Mouse (Mus musculus): Measurements from ENCODE around the gene Mgat5. TPM values are rescaled to one million over a fixed set of nuclear protein-coding genes. Genes with fewer than 3 reads are reported as not detected.
A peak's percentile ranks its signal among the peaks of the same experiment; 100 is the strongest.

Mgat5 gene
- total RNA-seq, 2 experiments from 2014 or later = 78.8 to 80.5 TPM

DNA sequence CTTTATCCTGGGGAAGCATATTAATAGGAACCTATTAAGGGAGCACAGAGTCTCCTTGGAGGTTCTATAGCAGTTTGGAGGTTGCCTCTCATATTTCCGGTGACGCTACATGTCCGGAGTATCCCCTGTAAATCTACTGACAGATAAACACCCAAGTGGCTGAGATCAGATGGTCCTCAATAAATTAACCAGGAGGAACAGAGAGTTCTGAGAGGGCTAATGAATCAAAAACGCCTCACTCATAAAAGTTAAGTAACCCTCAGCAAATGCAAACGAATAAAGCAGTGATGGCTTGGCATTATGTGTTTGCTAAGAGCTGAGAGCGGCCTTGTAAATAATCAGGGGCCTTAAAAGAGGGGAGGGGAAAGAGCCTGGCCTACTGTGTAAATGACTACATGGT is 259.2 kb downstream of the Mgat5 start:
- no peak for ATAC-seq (replicated peaks; ENCODE audit: poor library complexity, severe bottlenecking)

DNA sequence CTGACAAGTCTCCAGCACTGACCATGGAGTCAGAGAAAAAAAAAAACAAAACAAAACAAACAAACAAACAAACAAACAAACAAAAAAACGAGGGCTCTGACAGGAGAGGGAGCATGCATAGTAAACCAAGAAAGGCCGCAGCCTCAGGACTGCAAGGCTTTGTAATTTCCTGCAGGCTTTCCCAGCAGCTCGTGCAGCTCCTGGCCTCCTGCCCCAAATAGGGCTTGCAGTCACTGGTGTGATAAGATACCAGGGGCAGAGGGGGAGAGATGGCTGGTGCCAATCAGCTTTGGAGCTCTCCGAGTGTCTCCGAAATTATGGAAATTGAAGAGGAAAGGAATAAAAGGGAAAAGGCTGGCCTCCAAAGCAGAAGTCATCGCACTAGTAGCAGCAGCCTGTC is 260.5 kb downstream of the Mgat5 start:
- no peak for ATAC-seq (replicated peaks; ENCODE audit: poor library complexity, severe bottlenecking)

DNA sequence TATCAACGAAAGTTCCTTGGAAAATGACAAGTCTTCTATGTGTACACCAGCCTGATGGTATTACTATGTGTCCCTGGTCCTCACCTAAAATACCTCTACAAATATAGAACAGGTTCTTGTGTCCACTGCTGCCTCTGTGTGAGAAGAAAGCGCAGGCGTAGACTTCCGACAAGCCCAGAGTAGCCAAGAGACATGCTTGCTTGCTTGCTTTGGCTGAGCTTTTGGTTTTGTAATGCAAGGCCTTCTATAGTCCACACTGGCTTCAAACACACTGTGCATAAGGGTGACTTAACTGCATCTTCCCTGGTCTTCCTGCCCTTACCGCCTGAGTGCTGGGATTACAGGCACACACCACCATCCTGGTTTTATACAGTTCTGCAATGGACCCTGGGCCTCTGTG is 262.4 kb downstream of the Mgat5 start:
- no peak for ATAC-seq (replicated peaks; ENCODE audit: poor library complexity, severe bottlenecking)

DNA sequence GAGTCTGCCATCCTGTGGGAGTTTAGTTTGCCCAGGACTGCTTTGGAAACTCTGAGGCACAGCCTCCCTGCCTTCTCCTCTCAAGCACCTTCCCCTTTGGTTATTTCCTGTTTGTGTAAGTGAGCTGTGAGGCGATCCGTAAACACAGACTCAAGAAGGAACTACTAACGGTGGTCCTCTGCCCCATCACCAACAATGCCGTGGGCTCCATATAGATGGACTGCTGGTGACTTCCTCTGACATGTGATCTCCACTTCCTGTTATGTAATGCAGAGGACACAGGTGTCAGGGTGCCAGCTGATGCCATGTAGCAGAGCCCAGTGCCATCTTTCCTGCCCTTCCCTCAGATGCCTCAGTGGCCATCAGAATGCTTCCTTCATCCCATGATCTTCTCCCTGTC is 265.4 kb downstream of the Mgat5 start:
- peak; percentile 61 for ATAC-seq (replicated peaks; ENCODE audit: poor library complexity, severe bottlenecking)

DNA sequence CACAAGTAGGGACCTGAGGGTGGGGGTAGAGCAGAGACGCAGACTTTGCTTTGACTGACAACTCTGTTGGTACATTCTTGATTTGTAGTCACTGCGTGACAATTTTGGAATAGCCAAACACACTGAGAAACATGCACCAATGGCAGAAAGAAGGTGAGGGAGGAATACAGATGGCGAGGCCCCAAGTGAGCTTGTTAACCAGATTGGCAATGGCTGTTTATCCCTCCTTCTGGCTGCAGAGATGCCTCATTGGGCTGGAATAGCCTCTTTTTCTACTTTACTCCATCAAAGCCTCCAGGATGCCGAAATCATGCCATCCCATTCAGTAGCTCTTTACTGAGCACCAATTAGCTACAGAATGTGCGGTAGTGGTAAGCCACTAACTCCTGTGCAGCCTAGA is 270.9 kb downstream of the Mgat5 start:
- ATAC-seq (replicated peaks; ENCODE audit: poor library complexity, severe bottlenecking) = no peak

DNA sequence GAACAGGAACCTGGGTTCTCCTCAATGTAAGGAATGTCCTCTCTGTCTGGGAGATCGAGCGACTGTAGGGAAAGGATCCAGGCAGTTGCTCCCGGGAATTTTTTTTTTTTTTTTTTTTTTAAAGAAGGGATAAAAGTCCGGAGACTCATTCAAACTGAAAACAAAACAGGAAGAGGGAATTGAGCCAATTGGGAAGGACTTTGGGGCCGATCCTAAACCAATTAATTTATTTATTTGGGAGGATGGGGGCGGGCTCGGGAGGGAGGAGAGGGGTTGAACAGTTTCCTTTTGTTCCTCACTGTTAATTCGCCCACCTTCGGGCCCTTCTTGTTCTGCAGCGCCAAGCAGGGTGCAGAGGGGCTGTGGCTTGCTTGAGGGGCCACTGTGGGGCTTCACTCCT is 278.1 kb downstream of the Mgat5 start:
- no peak for ATAC-seq (replicated peaks; ENCODE audit: poor library complexity, severe bottlenecking)

DNA sequence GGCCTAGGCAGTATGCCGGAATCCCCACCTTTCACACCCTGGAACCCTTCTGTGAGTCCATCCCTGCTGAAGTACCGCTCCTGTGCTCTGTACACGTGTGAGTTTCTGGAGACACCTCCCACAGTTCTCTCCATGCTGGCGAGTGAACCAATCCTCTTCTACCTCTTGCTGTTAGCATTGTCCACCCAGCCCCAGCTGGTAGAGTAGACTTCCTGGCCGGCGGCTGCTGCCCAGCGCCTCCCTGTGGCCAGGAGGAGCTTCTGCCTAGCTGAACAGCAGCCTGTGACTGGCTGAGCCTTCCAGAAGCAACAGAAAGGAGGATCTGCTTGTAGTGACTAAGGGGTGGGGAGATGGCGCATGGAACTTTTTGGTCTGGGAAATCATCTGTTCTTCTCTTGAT is 279.4 kb downstream of the Mgat5 start:
- ATAC-seq (replicated peaks; ENCODE audit: poor library complexity, severe bottlenecking) = peak; percentile 23

DNA sequence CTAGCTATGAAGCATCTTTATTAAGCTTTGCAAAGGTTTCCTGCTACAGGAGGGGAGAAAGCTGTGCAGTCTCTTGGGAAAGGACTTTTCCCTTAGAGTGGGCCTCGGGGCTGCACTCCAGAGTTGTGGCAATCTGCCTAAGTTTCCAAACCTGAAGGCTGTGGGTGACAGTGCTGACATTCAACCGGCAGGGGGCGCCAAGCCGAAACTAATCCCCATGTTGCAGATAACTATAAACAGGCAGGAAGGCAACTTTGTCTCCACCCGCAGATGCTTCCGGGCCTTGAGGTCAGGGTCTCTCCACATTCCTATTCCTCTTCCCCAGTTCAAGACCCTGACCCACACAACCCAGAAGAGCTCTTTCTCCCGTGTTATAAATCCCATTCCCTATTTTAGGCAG is 280.0 kb downstream of the Mgat5 start:
- peak; percentile 52 for ATAC-seq (replicated peaks; ENCODE audit: poor library complexity, severe bottlenecking)

DNA sequence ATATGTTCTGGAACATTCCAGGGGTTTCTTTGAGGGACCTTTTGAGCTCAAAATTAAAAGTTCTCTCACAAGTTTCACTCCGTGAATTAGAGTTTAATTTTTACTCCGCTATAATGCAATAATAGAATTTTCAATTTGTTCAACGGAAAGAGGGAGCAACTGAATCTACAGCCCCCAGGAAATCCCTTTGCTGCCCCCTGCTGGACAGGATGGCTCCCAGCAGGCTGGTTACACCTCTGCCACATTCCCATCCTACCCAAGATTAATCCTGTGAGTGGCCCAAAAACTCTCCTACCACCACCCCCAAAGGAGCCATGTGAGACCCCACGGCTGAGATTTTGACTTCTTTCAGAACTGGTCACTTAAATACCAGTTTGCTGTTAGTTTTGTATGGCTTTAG is 282.3 kb downstream of the Mgat5 start:
- ATAC-seq (replicated peaks; ENCODE audit: poor library complexity, severe bottlenecking) = no peak

DNA sequence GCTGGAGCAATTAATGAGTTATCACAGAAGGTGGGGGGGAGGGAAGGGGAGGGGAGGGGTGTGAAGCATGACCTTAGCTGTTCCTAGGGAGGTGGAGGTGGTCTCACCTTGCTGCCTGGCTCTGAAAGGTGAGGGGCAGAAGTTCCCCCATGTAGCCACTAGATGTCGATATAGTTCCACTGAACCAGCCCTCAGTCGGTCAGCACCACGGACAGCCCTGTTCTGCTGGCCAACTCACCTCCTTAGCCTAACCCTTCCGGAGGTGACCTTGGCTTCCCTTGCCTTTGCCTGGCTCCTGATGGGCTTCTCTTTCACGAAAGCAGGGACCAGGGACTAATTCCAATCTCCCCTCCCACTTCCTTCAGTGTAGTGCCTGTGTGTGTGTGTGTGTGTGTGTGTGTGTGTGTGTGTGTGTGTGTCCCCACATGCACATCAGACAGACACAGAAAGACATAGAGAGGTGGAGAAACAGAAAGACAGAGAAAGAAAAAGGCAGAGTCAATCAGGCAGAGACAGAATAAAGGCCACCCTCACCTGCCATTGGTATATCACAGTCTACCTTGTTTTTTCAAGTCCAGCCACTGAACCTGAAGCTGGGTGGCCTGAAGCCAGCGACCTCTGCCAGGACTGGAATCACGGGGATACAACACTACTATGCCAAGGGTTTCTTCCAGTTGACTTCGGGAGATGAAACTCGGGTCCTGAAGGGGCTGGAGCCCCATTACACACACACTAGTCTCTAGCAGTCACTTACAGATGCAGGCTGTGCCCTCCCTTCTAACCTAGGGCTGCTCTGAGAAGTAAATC is 292.1 kb downstream of the Mgat5 start:
- peak; percentile 93 for ATAC-seq (replicated peaks; ENCODE audit: poor library complexity, severe bottlenecking)

DNA sequence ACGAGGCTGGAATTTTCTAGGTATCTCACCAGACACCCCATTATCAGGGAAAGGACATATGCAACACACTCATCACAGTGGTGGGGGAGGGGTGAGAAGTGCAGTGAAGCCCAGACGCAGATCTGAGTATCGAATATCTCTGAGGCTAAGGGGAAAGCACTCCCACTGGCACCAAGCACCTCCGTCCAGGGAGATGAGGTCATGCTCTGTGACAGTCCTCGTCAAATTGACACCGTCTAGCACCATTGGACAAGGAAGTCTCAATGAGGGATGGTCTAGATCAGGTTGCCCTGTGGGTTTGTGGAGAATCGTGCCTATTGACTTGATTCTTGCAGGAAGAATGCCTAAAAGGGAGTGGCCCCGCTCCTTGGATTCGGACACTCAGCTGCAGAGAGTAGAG is 293.9 kb downstream of the Mgat5 start:
- no peak for ATAC-seq (replicated peaks; ENCODE audit: poor library complexity, severe bottlenecking)

DNA sequence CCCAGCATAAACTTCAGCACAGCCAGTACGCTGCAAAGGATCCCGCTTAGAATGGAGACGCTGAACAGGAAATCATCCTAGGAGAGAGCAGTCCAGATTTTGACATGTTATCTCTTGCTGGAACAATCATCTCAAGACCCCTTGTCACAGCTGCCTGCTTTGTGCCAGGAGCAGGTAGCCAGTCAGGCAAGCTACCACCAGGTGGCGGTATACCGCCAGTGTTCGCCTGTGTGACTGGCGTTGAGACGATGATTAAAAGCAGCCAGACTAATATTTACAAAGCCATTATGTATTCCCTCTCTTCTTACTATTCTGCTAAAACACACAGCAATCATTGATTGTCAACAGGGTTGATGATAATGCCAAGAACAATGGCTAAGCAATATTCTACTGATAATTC is 295.4 kb downstream of the Mgat5 start:
- ATAC-seq (replicated peaks; ENCODE audit: poor library complexity, severe bottlenecking) = peak; percentile 69

DNA sequence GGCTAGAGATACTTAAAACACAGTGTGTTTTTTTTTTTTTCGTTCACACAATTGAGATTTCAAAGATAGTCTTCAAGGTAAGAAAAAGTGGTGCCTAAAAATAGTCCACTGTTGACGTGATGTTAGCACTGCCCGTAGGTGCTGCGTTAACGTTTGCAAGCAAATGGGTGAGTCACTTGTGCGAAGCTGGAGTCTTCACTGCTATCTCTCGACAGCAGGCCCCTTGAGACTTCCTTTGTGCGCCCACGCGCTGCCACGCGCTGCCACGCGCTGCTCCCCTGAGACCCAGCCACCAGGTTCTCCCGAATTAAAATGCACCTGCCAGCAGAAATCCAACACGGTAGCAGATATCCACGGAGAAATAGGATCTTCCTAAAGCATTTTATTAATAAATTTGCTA is 295.9 kb downstream of the Mgat5 start:
- ATAC-seq (replicated peaks; ENCODE audit: poor library complexity, severe bottlenecking) = no peak

DNA sequence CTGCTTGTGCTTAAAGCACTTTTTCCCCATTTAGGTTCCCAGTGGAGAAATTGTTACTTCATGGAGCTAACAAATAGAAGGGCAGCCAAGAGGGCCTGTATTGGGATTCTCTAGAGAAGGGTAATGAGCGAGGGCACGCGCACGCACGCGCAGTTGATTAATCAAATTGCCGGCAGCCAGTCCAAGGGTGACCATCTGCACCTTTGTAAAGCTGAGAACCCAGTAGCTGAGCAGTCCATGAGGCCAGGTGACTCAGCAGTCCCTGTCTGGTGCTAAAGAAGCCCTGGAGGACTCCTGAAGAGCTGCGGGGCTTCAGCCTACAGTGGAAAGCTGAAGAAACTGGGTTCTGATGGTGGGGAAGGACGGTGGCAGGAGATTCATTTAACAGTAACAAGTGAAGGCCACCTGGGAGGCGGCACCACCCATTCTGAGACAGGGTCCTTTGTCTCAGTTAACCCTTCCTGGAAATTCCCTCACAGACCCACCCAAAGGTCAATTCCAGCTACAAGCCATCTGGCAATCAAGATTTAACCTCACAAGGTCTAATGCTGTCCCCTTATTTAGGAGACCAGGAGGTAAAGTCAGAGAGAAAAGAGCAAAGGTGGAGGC is 302.3 kb downstream of the Mgat5 start:
- ATAC-seq (replicated peaks; ENCODE audit: poor library complexity, severe bottlenecking) = no peak

DNA sequence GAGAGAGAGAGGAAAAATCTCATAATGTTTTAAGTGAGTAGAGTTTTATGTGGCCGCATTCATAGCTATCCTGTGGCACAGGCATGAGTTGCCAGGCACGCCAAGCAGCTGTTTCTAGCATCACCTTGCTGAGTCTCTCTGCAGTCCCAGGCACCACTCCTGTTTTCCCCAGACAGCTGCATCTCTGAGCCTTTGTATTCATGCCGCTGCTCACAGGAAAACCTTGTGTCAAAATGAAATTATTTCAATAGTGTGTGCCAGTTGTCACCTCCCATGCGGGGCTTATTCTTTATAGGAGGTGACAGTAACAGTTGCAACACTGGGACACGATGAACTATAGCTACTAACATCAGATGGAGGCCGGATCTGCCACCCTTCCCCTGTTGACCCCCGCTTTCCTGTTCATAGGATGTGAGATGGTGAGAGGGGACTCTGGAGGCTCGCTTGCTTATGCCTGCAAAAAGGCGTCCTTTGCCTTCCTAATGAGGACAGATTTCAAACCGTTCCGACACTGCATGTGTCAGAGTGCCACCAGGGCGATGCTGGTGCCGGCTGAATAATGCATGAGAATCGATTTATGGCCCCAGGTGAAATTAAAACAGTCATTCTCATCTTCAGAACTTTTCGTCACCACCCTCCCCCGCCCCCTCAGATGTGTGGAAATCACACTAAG is 303.4 kb downstream of the Mgat5 start:
- no peak for ATAC-seq (replicated peaks; ENCODE audit: poor library complexity, severe bottlenecking)

DNA sequence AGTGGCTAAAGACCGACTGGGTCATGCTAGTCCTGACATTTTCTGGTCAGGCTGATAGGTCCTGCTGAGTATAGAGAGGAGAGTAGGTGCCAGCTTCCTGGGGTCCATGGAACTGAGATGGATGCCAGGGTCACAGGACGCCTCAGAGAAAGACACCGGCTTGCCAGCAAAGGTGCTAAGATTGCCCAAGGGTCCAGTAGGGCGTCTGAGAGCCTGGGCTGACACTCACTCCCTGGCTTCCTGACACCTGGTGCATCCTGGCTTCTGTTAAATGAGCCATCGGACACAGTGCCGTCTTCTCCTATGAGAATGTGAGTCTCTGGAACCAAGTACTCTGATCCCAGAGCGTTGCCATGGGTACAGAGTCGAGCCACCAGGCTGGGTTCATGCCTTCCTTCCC is 304.1 kb downstream of the Mgat5 start:
- ATAC-seq (replicated peaks; ENCODE audit: poor library complexity, severe bottlenecking) = no peak

DNA sequence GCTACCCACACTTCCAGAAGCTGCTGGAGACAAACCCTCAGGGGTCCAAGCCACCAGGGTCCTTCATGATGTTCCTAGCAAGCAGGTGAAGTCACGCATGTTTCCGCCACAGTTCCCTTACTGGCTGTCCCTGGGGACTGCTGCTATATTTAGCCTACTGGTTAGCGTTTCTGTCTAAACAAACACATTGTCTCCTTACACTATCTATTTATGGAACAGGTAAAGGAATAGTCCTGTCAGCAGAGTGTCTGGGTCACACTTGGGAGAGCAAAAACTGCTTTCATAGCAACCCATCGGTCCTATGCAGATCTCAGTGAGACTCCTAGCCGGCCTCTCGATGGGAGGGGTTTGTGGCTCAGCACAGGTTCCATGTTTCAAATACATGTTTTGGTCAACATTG is 306.5 kb downstream of the Mgat5 start:
- ATAC-seq (replicated peaks; ENCODE audit: poor library complexity, severe bottlenecking) = no peak

DNA sequence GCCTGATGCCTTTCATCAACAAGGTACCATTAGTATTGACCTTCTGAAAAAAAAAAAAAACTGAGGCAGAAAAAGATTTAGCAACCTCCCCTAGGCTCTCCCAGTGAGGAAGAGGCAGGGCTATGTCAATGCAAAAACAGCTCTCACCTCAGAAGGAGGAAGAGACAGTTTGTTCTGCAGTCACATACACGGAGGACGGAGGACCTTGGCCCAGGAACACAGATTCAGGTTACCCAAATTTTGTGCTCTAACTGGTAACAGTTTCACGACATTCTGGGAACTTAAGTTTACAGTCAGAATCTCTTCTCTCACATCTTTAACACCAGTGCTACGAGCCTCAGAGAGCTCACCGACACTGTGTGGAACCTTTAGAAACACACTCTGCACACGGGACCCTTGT is 307.9 kb downstream of the Mgat5 start:
- ATAC-seq (replicated peaks; ENCODE audit: poor library complexity, severe bottlenecking) = peak; percentile 41

DNA sequence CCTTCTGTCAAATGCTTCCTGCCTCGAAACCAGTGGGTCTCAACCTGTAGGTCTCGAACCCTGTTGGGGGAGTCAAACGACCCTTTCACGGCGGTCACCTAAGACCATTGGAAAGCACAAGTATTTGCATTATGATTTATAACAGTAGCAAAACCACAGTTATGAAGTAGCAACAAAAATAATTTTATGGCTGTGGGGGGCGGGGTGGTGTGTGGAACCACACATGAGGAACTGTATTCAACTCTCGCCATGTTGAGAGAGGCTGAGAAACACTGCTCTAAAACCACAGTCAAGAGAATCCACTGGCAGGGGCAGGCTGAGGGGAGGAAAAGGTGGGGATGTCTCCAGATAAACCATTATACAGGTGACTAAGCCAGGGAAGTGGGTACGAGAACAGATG is 308.3 kb downstream of the Mgat5 start:
- ATAC-seq (replicated peaks; ENCODE audit: poor library complexity, severe bottlenecking) = no peak

DNA sequence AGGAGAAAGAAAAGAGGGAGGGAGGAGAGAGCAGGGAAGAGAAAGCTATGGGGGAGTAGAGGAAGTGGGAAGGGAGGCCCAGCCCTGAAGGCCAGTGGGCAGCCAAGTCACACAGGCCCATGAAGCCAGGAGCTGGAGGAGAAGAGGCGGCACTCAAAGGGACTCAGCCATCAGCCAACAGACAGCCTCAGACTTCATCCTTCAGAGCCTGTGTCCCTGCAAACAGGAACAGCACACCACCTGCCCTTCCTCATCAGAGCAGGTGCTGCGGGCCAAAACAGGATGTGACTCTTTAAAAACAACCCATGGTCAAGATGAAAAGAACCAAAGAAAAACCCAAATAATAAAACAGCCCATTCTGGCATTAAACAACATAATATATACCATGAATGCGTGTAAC is 308.8 kb downstream of the Mgat5 start:
- peak; percentile 25 for ATAC-seq (replicated peaks; ENCODE audit: poor library complexity, severe bottlenecking)

DNA sequence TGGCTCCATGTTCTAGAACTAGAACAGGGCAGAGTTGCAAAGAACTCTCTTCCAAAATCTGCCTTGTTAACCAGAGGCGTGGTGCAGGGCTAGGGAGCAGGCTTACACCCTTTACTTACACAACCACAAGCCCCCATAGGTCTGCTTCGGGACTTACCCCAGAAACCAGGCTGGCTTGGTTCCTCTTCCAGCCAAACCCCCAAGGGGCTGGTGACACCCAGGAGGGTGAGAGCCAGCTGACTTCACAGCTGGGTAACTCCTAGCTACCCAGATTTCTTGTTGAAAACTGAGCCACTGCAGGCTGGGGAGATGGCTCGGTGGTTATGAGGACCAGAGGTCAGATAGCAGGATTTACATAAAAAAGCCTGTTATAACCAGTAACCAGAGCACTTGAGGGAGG is 309.7 kb downstream of the Mgat5 start:
- peak; percentile 82 for ATAC-seq (replicated peaks; ENCODE audit: poor library complexity, severe bottlenecking)

DNA sequence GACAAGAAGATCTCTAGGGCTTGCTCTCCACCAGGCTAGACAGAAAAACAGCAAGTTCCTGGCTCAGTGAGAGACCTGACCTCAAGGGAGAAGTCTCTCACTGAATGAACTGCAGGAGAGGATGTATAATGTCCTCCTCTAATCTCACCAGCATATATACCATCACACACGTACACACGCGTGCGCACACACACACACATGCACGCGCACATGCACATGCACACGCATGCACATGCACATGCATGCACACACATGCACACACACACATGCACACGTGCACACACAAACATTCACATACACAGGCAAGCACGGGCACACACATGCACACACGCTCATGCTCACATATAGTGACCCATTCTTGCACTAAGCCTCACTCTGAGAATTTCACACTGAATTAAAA is 310.1 kb downstream of the Mgat5 start:
- no peak for ATAC-seq (replicated peaks; ENCODE audit: poor library complexity, severe bottlenecking)

Data from granulocyte monocyte progenitor cell, adult 5-6 weeks (primary cell).